Mouse (Mus musculus): ENCODE measurements around the gene Szrd1. TPM values are rescaled to one million over a fixed set of nuclear protein-coding genes. Genes with fewer than 3 reads are reported as not detected.

Gene Szrd1
- polyA plus RNA-seq, 1 experiment from 2014 or later: 44.2 TPM

Other genes starting within 250 kb of the Szrd1 start
- 1.2 and 1.3 TPM in 2 replicates for gene Padi2, start 233.4 kb downstream of the Szrd1 start, polyA plus RNA-seq (2015; fragmentation: Nextera tagmentation; extraction: Ambion mirVana)
- gene Sdhb, start 178.6 kb downstream of the Szrd1 start, polyA plus RNA-seq (2015; fragmentation: Nextera tagmentation; extraction: Ambion mirVana): 387 and 396 TPM in 2 replicates
- 37.4 and 41.8 TPM in 2 replicates for gene Atp13a2, start 152.9 kb downstream of the Szrd1 start, polyA plus RNA-seq (2015; fragmentation: Nextera tagmentation; extraction: Ambion mirVana)
- 757 and 803 TPM in 2 replicates for gene Mfap2, start 129.4 kb downstream of the Szrd1 start, polyA plus RNA-seq (2015; fragmentation: Nextera tagmentation; extraction: Ambion mirVana)
- 7.2 and 8.0 TPM in 2 replicates for gene Crocc, start 79.2 kb downstream of the Szrd1 start, polyA plus RNA-seq (2015; fragmentation: Nextera tagmentation; extraction: Ambion mirVana)
- 88.7 and 92.3 TPM in 2 replicates for gene Necap2, start 61.4 kb downstream of the Szrd1 start, polyA plus RNA-seq (2015; fragmentation: Nextera tagmentation; extraction: Ambion mirVana)
- 0.08 and 0.20 TPM in 2 replicates for gene Spata21, start 51.4 kb downstream of the Szrd1 start, polyA plus RNA-seq (2015; fragmentation: Nextera tagmentation; extraction: Ambion mirVana)
- gene Fbxo42, start 8.1 kb upstream of the Szrd1 start, polyA plus RNA-seq (2015; fragmentation: Nextera tagmentation; extraction: Ambion mirVana): 27.2 and 27.7 TPM in 2 replicates
- gene Rsg1, start 74.2 kb upstream of the Szrd1 start, polyA plus RNA-seq (2015; fragmentation: Nextera tagmentation; extraction: Ambion mirVana): 6.1 and 8.4 TPM in 2 replicates
- 8.1 and 10.9 TPM in 2 replicates for gene Arhgef19, start 99.7 kb upstream of the Szrd1 start, polyA plus RNA-seq (2015; fragmentation: Nextera tagmentation; extraction: Ambion mirVana)
- 2.6 and 3.9 TPM in 2 replicates for gene Epha2, start 161.5 kb upstream of the Szrd1 start, polyA plus RNA-seq (2015; fragmentation: Nextera tagmentation; extraction: Ambion mirVana)
- gene Fam131c, start 228.4 kb upstream of the Szrd1 start, polyA plus RNA-seq (2015; fragmentation: Nextera tagmentation; extraction: Ambion mirVana): 0.65 and 0.91 TPM in 2 replicates

All from limb, embryonic 13.5 days (tissue).